Mouse (Mus musculus) heart, embryonic 14.5 days (tissue): ENCODE measurements around the gene Ccdc28b. TPM values are rescaled to one million over a fixed set of nuclear protein-coding genes. Genes with fewer than 3 reads are reported as not detected.

Experiments used
- ATAC-seq: fragments of 200-750 bp; cut with Nextera tagmentation; 2 replicates; pipeline ENCODE4 v1.8.0; 2017; ENCODE audit warnings: low read depth, moderate TSS enrichment; ENCODE audit not compliant: insufficient number of reproducible peaks, insufficient read depth, low FRiP score
- H3K27ac ChIP-seq, 2 experiments: fragments of 200-500 bp in 1 of 2; fragments of 300-500 bp in 1 of 2; sonication (generic) in 1 of 2; replicated peaks in 1 of 2; 2 replicates each; pipeline ENCODE4 v1.5.1; 2012 to 2014; ENCODE audit warnings: low read depth in 2 of 2, low read length in 2 of 2, control low read depth in 1 of 2, mild to moderate bottlenecking in 1 of 2, mixed read lengths in 1 of 2; ENCODE audit not compliant: control insufficient read depth in 1 of 2, insufficient read depth in 1 of 2
- H3K27me3 ChIP-seq: fragments of 300-500 bp; sonication (generic); 2 replicates; pipeline ENCODE4 v1.6.1; 2014; ENCODE audit warnings: mild to moderate bottlenecking, low read length, control low read depth; ENCODE audit not compliant: control insufficient read depth, insufficient read depth
- H3K36me3 ChIP-seq: fragments of 300-500 bp; sonication (generic); 2 replicates; pipeline ENCODE4 v1.6.1; 2014; ENCODE audit warnings: mild to moderate bottlenecking, control low read depth, low read length, mixed read lengths; ENCODE audit not compliant: control insufficient read depth, insufficient read depth
- H3K4me1 ChIP-seq, 2 experiments: fragments of 200-500 bp in 1 of 2; fragments of 300-500 bp in 1 of 2; sonication (generic) in 1 of 2; 2 replicates each; pipeline ENCODE4 v1.6.1; 2012 to 2014; ENCODE audit warnings: low read length in 2 of 2, control low read depth in 1 of 2, mixed read lengths in 1 of 2; ENCODE audit not compliant: control insufficient read depth in 2 of 2, insufficient read depth in 2 of 2
- H3K4me2 ChIP-seq: fragments of 300-500 bp; sonication (generic); 2 replicates; pipeline ENCODE4 v1.6.1; 2014; ENCODE audit warnings: mild to moderate bottlenecking, low read length
- H3K4me3 ChIP-seq, 2 experiments: fragments of 200-500 bp in 1 of 2; fragments of 300-500 bp in 1 of 2; sonication (generic) in 1 of 2; 2 replicates each; pipeline ENCODE4 v1.5.1; 2012 to 2014; ENCODE audit warnings: low read length in 2 of 2, mild to moderate bottlenecking in 2 of 2, control low read depth in 1 of 2, low read depth in 1 of 2, moderate library complexity in 1 of 2; ENCODE audit not compliant: control insufficient read depth in 1 of 2, insufficient read depth in 1 of 2
- H3K9ac ChIP-seq: fragments of 300-500 bp; sonication (generic); 2 replicates; pipeline ENCODE4 v1.6.1; 2014; ENCODE audit warnings: mild to moderate bottlenecking, low read length
- H3K9me3 ChIP-seq: fragments of 300-500 bp; sonication (generic); 2 replicates; pipeline ENCODE4 v1.6.1; 2016; ENCODE audit warnings: low read length, control low read depth; ENCODE audit not compliant: control insufficient read depth
- WGBS: fragments of 180-500 bp; shearing (Covaris S2); extraction: QIAGEN DNeasy Blood & Tissue Kit; methylation state at CpG from one replicate; pipeline ENCODE4 v1.1.7; 2014; 5-methylcytosine and 5-hydroxymethylcytosine counted together
- polyA plus RNA-seq: library from polyadenylated mRNA; unstranded; fragments of >200 nt; fragmentation: Nextera tagmentation; extraction: Ambion mirVana; gene quantifications from 2 replicates; pipeline ENCODE4 v1.2.1, GENCODE M21; 2014

The Ccdc28b gene
- polyA plus RNA-seq: 49.8 and 53.3 TPM in 2 replicates

GRCm38 (mm10) chr4:129623681-129624091, at the start of gene Ccdc28b:
Gene Ccdc28b (minus strand): TSS chr4:129623947.
- no peaks in the 10 kb centered on the region for H3K9me3 ChIP-seq

GRCm38 (mm10) chr4:129672878-129673449, 49.2 kb upstream of the Ccdc28b start:
- WGBS: 5% methylated on average over 10 of the region's 10 CpGs
- ATAC-seq: no peak
- peak overlapping the region; percentile 87 to 99 for H3K4me3 ChIP-seq
- H3K9ac ChIP-seq: peak overlapping the region; percentile 99
- peaks cover 2 to 11% of the 10 kb centered on the region in 2 experiments; a peak in 3 of 4 replicates for H3K4me1 ChIP-seq
- H3K27ac ChIP-seq: peak overlapping the region; percentile 59 to 97
- no peaks in the 10 kb centered on the region for H3K27me3 ChIP-seq
- H3K36me3 ChIP-seq: peaks cover 23% of the 10 kb centered on the region
- H3K9me3 ChIP-seq: no peaks in the 10 kb centered on the region
- peak overlapping the region; percentile 74 for H3K4me2 ChIP-seq

More at GRCm38 (mm10) chr4:129623681-129624091, at the start of gene Ccdc28b:
- WGBS: 0% methylated on average over 10 of the region's 10 CpGs
- Histone ChIP-seq H3K4me1 (peaks cover 19 to 24% of the 10 kb centered on the region in 2 experiments; a peak in 3 of 4 replicates), H3K27me3 (no peaks in the 10 kb centered on the region), H3K9ac (peak within 1 kb of the TSS; percentile 78), H3K36me3 (peaks cover 35% of the 10 kb centered on the region), H3K27ac (peak within 1 kb of the TSS; percentile 89 to 90), H3K4me2 (peak within 1 kb of the TSS; percentile 81), H3K4me3 (peak within 1 kb of the TSS; percentile 65 to 82)
- no peak; the same call in 1 of the 2 replicates for ATAC-seq

DNA sequence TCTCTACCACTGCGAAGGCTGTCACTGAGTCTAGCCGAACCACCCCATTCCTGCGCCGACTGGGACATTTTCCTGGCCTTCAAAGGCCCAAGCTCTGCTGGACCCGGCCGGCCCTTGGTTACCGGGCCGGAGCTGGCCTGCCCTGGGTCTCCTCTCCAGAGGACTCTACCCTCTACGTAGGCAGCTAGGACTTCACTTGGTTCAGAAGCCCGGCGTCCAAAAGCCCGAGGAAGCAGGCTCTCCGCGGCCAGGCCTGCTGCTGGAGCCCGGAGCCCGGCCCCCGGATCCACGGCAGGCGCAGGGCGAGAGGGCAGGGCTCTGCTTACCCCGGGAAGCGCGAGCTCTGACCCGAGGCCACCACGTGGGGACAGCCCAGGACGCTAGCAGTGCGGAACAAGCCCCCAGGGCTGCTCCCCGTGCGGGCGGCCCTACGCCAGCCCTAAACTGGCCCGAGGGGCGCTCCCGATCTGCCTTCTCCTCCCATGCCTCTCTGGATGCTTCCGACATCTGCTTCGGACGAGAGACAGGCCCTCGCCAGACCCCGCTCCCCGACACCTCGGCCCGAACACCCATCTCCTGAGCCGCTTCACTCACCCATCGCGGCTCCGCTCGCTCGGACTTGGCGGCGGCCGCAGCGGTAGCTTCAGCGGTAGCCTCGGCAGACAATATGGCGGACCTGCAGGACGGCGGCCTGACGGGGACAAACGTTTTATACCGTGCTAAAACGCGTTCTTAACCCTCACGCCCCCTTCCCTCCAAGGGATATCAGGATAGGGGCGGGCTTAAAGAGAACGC, 48.5 kb upstream of the Ccdc28b start, which contains the start of gene Kpna6:
Kpna6 (minus strand) TSS at position 685 of the 795 bp plus-strand sequence.
- Histone ChIP-seq H3K27me3 (no peaks in the 10 kb centered on the region), H3K9ac (peak within 1 kb of the TSS; percentile 99), H3K36me3 (peaks cover 20% of the 10 kb centered on the region), H3K4me1 (peaks cover 2 to 11% of the 10 kb centered on the region in 2 experiments; a peak in 3 of 4 replicates), H3K4me3 (peak within 1 kb of the TSS; percentile 87 to 99), H3K9me3 (no peaks in the 10 kb centered on the region), H3K27ac (peak within 1 kb of the TSS; percentile 96 to 97), H3K4me2 (peak within 1 kb of the TSS; percentile 74)
- ATAC-seq: peak; percentile 84
- under 1% methylated on average over 62 of the region's 65 CpGs for WGBS

DNA sequence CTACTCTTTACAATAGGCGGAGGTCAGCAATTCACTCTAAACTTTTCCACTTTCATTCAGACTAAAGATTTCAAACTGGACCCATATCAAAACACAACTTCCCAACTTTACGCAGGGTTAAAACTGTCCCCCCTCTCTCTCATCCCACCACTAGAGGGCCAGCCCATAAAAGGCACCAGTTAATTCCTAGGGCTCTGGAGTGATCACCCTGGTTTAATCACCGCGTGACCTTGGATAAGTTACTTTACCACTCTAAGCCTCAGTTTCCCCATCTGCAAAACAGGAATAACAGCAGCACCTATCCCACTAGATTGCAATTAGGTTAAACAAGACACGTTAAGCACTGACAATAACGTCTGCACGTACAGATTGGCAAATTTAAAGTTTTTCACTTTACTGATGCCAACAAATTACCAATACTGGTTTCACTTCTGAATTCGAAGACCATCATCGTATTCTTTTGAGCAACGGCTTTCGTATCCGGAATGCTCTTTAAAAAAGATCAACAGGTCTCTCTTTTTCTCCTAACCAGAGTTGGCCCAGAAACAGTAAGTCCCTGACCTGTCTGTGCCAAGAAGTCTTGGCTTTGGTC, 47.8 kb upstream of the Ccdc28b start:
- ATAC-seq: no peak
- Histone ChIP-seq H3K4me2 (peak overlapping the region; percentile 74), H3K36me3 (peaks cover 22% of the 10 kb centered on the region), H3K4me3 (peak overlapping the region; percentile 87 to 99), H3K27ac (peak overlapping the region; percentile 96 to 97), H3K4me1 (peaks cover 2 to 11% of the 10 kb centered on the region in 2 experiments; a peak in 3 of 4 replicates), H3K9ac (peak overlapping the region; percentile 99), H3K27me3 (no peaks in the 10 kb centered on the region), H3K9me3 (no peaks in the 10 kb centered on the region)
- WGBS: 6% methylated on average over 12 of the region's 12 CpGs

- H3K9me3 ChIP-seq: no peaks in the 10 kb centered on the region
- no peak overlapping the region for H3K4me3 ChIP-seq
- no peak overlapping the region for H3K27ac ChIP-seq
- peaks cover 74% of the 10 kb centered on the region for H3K36me3 ChIP-seq
- ATAC-seq: no peak
- no peak overlapping the region for H3K9ac ChIP-seq
- no peak overlapping the region for H3K4me2 ChIP-seq
- H3K27me3 ChIP-seq: no peaks in the 10 kb centered on the region
- WGBS: 87% methylated on average over 3 of the region's 3 CpGs
- H3K4me1 ChIP-seq: no peaks in the 10 kb centered on the region
These were observed 38.6 kb upstream of the Ccdc28b start for GRCm38 (mm10) chr4:129662255-129662813.

DNA sequence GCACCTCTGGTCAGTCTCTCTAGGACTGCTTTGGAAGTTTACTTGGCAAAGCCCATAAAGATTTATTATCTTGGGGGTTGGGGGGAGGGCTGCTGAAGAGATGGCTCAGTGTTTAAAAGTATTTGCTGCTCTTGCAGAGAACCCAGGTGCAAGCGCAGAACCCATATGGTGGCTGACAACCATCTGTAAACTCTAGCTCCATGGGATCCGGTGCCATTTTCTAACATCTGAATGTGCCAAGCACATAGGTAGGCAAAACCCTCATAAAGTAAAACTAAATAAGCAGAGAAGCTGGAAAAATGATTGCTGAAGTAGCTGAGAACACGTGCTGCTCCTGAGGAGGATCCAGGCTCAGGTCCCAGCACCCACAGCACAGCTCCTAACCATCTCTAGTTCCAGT, 37.8 kb upstream of the Ccdc28b start:
- Histone ChIP-seq H3K4me3 (no peak overlapping the region), H3K4me1 (no peaks in the 10 kb centered on the region), H3K4me2 (no peak overlapping the region), H3K9me3 (no peaks in the 10 kb centered on the region), H3K9ac (no peak overlapping the region), H3K27me3 (no peaks in the 10 kb centered on the region), H3K27ac (no peak overlapping the region), H3K36me3 (peaks cover 74% of the 10 kb centered on the region)
- 90% methylated on average over 3 of the region's 3 CpGs for whole genome bisulfite sequencing
- no peak for ATAC-seq

- no peaks in the 10 kb centered on the region for H3K9me3 ChIP-seq
- H3K27ac ChIP-seq: no peak overlapping the region
- no peak overlapping the region for H3K4me3 ChIP-seq
- H3K9ac ChIP-seq: no peak overlapping the region
- H3K4me2 ChIP-seq: no peak overlapping the region
- ATAC-seq: no peak
- no peaks in the 10 kb centered on the region for H3K4me1 ChIP-seq
- 92% methylated on average over 14 of the region's 14 CpGs for WGBS
- peaks cover 97% of the 10 kb centered on the region for H3K36me3 ChIP-seq
- no peaks in the 10 kb centered on the region for H3K27me3 ChIP-seq
These were observed 31.0 kb upstream of the Ccdc28b start for GRCm38 (mm10) chr4:129654770-129655169.
